Mouse (Mus musculus) lung, embryonic 16.5 days (tissue): ENCODE results near the gene Vezt. TPM values are rescaled to one million over a fixed set of nuclear protein-coding genes. Genes with fewer than 3 reads are reported as not detected.
A peak's percentile ranks its signal among the peaks of the same experiment; 100 is the strongest.

Experiments
- ATAC-seq: fragments of 200-750 bp; cut with Nextera tagmentation; 2 replicates; pipeline ENCODE4 v1.8.0; 2017; ENCODE audit warnings: low read depth, mild to moderate bottlenecking, moderate library complexity
- H3K27ac ChIP-seq: fragments of 300-500 bp; sonication (generic); 2 replicates; pipeline ENCODE4 v1.5.1; 2014; ENCODE audit warnings: mild to moderate bottlenecking, control low read depth, low read length
- H3K27me3 ChIP-seq: fragments of 300-500 bp; sonication (generic); 2 replicates; pipeline ENCODE4 v1.6.1; 2014; ENCODE audit warnings: low read depth, low read length, mixed read lengths; ENCODE audit not compliant: control insufficient read depth, insufficient read depth
- H3K36me3 ChIP-seq: fragments of 300-500 bp; sonication (generic); 2 replicates; pipeline ENCODE4 v1.6.1; 2014; ENCODE audit warnings: low read length; ENCODE audit not compliant: control insufficient read depth, insufficient read depth
- H3K4me1 ChIP-seq: fragments of 300-500 bp; sonication (generic); replicated peaks from 2 replicates; pipeline ENCODE4 v1.6.1; 2014; ENCODE audit warnings: low read length, mixed read lengths; ENCODE audit not compliant: control insufficient read depth, insufficient read depth
- H3K4me2 ChIP-seq: fragments of 300-500 bp; sonication (generic); 2 replicates; pipeline ENCODE4 v1.6.1; 2014; ENCODE audit warnings: low read depth, low read length, control low read depth
- H3K4me3 ChIP-seq: fragments of 300-500 bp; sonication (generic); 2 replicates; pipeline ENCODE4 v1.5.1; 2014; ENCODE audit warnings: mild to moderate bottlenecking, low read length, control low read depth
- H3K9ac ChIP-seq: fragments of 300-500 bp; sonication (generic); 2 replicates; pipeline ENCODE4 v1.6.1; 2014; ENCODE audit warnings: low read length, control low read depth
- H3K9me3 ChIP-seq: fragments of 300-500 bp; sonication (generic); 2 replicates; pipeline ENCODE4 v1.6.1; 2016; ENCODE audit warnings: low read length; ENCODE audit not compliant: control insufficient read depth
- WGBS: fragments of 180-500 bp; shearing (Covaris S2); extraction: QIAGEN DNeasy Blood & Tissue Kit; methylation state at CpG from one replicate; pipeline ENCODE4 v1.1.7; 2014; 5-methylcytosine and 5-hydroxymethylcytosine counted together
- polyA plus RNA-seq: library from polyadenylated mRNA; unstranded; fragments of >200 nt; fragmentation: Nextera tagmentation; extraction: Ambion mirVana; gene quantifications from 2 replicates; pipeline ENCODE4 v1.2.1, GENCODE M21; 2015

The Vezt gene
- polyA plus RNA-seq, 1 experiment from 2014 or later, result 27.3 TPM

- ATAC-seq, result no peak
- no peak overlapping the region for H3K27ac ChIP-seq
- no peaks in the 10 kb centered on the region; the same call in 1 of the 2 replicates for H3K36me3 ChIP-seq
- no peak overlapping the region for H3K4me2 ChIP-seq
- H3K9me3 ChIP-seq, result no peaks in the 10 kb centered on the region
- WGBS, result 91% methylated on average over 8 of the region's 8 CpGs
- no peak overlapping the region for H3K9ac ChIP-seq
- no peaks in the 10 kb centered on the region for H3K27me3 ChIP-seq
- no peak overlapping the region for H3K4me3 ChIP-seq
- H3K4me1 ChIP-seq, result peaks cover 4% of the 10 kb centered on the region
Measured at GRCm38 (mm10) chr10:94025079-94025478, 10.5 kb downstream of the Vezt start.

GRCm38 (mm10) chr10:94021059-94021458 is 14.6 kb downstream of the Vezt start:
- Histone ChIP-seq H3K27me3 (no peaks in the 10 kb centered on the region), H3K36me3 (no peaks in the 10 kb centered on the region; the same call in 1 of the 2 replicates), H3K4me2 (no peak overlapping the region), H3K4me1 (peaks cover 4% of the 10 kb centered on the region), H3K9ac (no peak overlapping the region), H3K27ac (no peak overlapping the region), H3K9me3 (no peaks in the 10 kb centered on the region), H3K4me3 (no peak overlapping the region)
- no peak for ATAC-seq
- WGBS, result 67% methylated on average over 4 of the region's 4 CpGs

- no peaks in the 10 kb centered on the region for H3K9me3 ChIP-seq
- H3K36me3 ChIP-seq, result no peaks in the 10 kb centered on the region; the same call in 1 of the 2 replicates
- peaks cover 4% of the 10 kb centered on the region for H3K4me1 ChIP-seq
- no peak overlapping the region for H3K4me2 ChIP-seq
- H3K9ac ChIP-seq, result no peak overlapping the region
- WGBS, result 49% methylated on average over 5 of the region's 5 CpGs
- H3K27ac ChIP-seq, result no peak overlapping the region
- ATAC-seq, result no peak
- H3K27me3 ChIP-seq, result no peaks in the 10 kb centered on the region
- no peak overlapping the region for H3K4me3 ChIP-seq
Measured at GRCm38 (mm10) chr10:94020587-94020986, 15.0 kb downstream of the Vezt start.

- 85% methylated on average over 8 of the region's 8 CpGs for WGBS
- no peak for ATAC-seq
Measured at GRCm38 (mm10) chr10:94017455-94017854, 18.2 kb downstream of the Vezt start.

GRCm38 (mm10) chr10:94014200-94014599 is 21.4 kb downstream of the Vezt start:
- no peak overlapping the region for H3K27ac ChIP-seq
- H3K4me2 ChIP-seq, result no peak overlapping the region
- H3K9ac ChIP-seq, result no peak overlapping the region
- H3K4me3 ChIP-seq, result no peak overlapping the region
- no peaks in the 10 kb centered on the region; the same call in 1 of the 2 replicates for H3K4me1 ChIP-seq
- no peaks in the 10 kb centered on the region for H3K27me3 ChIP-seq
- no peaks in the 10 kb centered on the region for H3K9me3 ChIP-seq
- H3K36me3 ChIP-seq, result no peaks in the 10 kb centered on the region
- WGBS, result 58% methylated on average over 4 of the region's 4 CpGs
- no peak for ATAC-seq

More at GRCm38 (mm10) chr10:94017455-94017854, 18.2 kb downstream of the Vezt start:
- Histone ChIP-seq H3K27me3 (no peaks in the 10 kb centered on the region), H3K4me3 (no peak overlapping the region), H3K9me3 (no peaks in the 10 kb centered on the region), H3K36me3 (no peaks in the 10 kb centered on the region), H3K27ac (no peak overlapping the region), H3K4me2 (no peak overlapping the region), H3K4me1 (peaks cover 4% of the 10 kb centered on the region), H3K9ac (no peak overlapping the region)

GRCm38 (mm10) chr10:94013196-94013595 is 22.4 kb downstream of the Vezt start:
- Histone ChIP-seq H3K36me3 (no peaks in the 10 kb centered on the region), H3K9ac (no peak overlapping the region), H3K4me2 (no peak overlapping the region), H3K4me1 (no peaks in the 10 kb centered on the region; the same call in 1 of the 2 replicates), H3K4me3 (no peak overlapping the region), H3K27ac (no peak overlapping the region), H3K27me3 (no peaks in the 10 kb centered on the region), H3K9me3 (no peaks in the 10 kb centered on the region)
- 61% methylated on average over 3 of the region's 3 CpGs for WGBS
- no peak for ATAC-seq

GRCm38 (mm10) chr10:94011024-94011423 is 24.6 kb downstream of the Vezt start:
- Histone ChIP-seq H3K27me3 (no peaks in the 10 kb centered on the region), H3K4me1 (no peaks in the 10 kb centered on the region; the same call in 1 of the 2 replicates), H3K9ac (no peak overlapping the region), H3K4me2 (no peak overlapping the region), H3K9me3 (no peaks in the 10 kb centered on the region), H3K27ac (no peak overlapping the region), H3K36me3 (peaks cover 4% of the 10 kb centered on the region; the same call in 1 of the 2 replicates), H3K4me3 (no peak overlapping the region)
- peak; percentile 84 for ATAC-seq
- 27% methylated on average over 2 of the region's 2 CpGs for WGBS

- Histone ChIP-seq H3K36me3 (peaks cover 7% of the 10 kb centered on the region; the same call in 1 of the 2 replicates), H3K27me3 (no peaks in the 10 kb centered on the region), H3K9me3 (no peaks in the 10 kb centered on the region), H3K4me3 (no peak overlapping the region), H3K27ac (no peak overlapping the region), H3K4me1 (no peaks in the 10 kb centered on the region; the same call in 1 of the 2 replicates), H3K9ac (no peak overlapping the region), H3K4me2 (no peak overlapping the region)
- 67% methylated on average over 3 of the region's 3 CpGs for whole genome bisulfite sequencing
- no peak for ATAC-seq
Measured at GRCm38 (mm10) chr10:94009991-94010679, 25.5 kb downstream of the Vezt start.

- Histone ChIP-seq H3K27me3 (no peaks in the 10 kb centered on the region), H3K9ac (no peak overlapping the region), H3K4me3 (no peak overlapping the region), H3K36me3 (peaks cover 9% of the 10 kb centered on the region; the same call in 1 of the 2 replicates), H3K4me2 (no peak overlapping the region), H3K27ac (no peak overlapping the region), H3K9me3 (no peaks in the 10 kb centered on the region), H3K4me1 (no peaks in the 10 kb centered on the region; the same call in 1 of the 2 replicates)
- no peak for ATAC-seq
- 81% methylated on average over 2 of the region's 2 CpGs for WGBS
Measured at GRCm38 (mm10) chr10:94008356-94008755, 27.3 kb downstream of the Vezt start.
